Mouse (Mus musculus) central nervous system, embryonic 18 days (tissue): Measurements from ENCODE around the gene Bcl2l11. TPM values are rescaled to one million over a fixed set of nuclear protein-coding genes. Genes with fewer than 3 reads are reported as not detected.

ENCODE experiments used
- polyA plus RNA-seq: library from polyadenylated mRNA; depleted of rRNA; stranded (reverse); fragments of >200 nt; gene quantifications from 2 replicates; pipeline ENCODE4 v1.2.3, GENCODE M21; 2012; rRNA removed

Gene Bcl2l11
- 6.8 and 8.3 TPM in 2 replicates for polyA plus RNA-seq

DNA sequence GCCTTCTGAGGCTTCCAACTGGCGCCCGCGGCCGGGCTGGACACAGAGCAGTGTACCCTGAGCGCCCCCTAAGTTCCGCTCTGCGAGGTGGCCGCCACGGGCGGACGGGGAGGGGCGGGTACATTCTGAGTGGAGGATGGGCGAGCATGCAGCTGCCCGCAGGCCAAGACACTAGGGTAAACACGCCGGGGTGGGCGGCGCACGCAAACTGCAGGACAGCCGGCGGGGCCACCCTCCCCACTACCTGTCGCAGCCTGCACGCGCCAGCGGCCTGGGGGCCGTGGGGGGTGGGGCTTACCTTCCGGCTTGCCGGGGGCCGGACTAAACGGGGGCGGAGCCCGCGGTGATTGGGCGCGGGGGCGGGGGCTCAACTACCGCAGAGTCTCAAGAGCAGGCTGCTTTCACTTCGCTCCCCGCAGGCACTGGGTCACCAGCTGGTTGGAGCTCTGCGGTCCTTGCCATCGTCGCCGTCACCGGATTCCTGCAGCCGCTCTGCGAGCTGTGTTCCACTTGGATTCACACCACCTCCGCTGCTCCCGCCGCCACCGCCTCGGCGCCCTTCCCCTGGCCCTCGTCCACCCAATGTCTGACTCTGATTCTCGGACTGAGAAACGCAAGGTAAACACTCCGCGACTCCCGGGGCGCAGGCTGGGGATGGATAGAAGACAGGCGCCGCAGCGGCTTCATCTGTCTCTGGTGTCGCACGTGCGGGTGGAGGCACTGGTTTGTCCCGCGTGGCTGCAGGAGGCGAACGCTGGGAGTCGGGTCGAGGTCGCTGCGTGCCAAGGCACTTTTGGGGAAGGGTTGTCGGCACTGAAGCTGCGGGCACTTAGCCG, at the start of gene Bcl2l11:
TSS of gene Bcl2l11 (plus strand) at position 404 of the 836 bp plus-strand sequence.

